Mouse (Mus musculus): ENCODE results near the gene Nthl1. TPM values are rescaled to one million over a fixed set of nuclear protein-coding genes. Genes with fewer than 3 reads are reported as not detected.
A peak's percentile ranks its signal among the peaks of the same experiment; 100 is the strongest.

The Nthl1 gene
- total and polyA plus RNA-seq, 2 experiments from 2014 or later, result 5.7 to 10.0 TPM

- Histone ChIP-seq H3K4me3 (ENCODE audit: low read depth, low read length) (peak overlapping the region; percentile 39), H3K4me2 (ENCODE audit: low read depth, low read length) (peak overlapping the region; percentile 58), H3K9me3 (replicated peaks; ENCODE audit: control insufficient read depth, low read length) (no peaks in the 10 kb centered on the region), H3K4me1 (ENCODE audit: control insufficient read depth, insufficient read depth) (peaks cover 13% of the 10 kb centered on the region; the same call in 1 of the 2 replicates), H3K27me3 (ENCODE audit: control insufficient read depth, insufficient read depth, low read length) (peaks cover 44% of the 10 kb centered on the region), H3K36me3 (replicated peaks; ENCODE audit: control insufficient read depth, insufficient read depth, low read length) (peaks cover 5% of the 10 kb centered on the region; the same call in 1 of the 2 replicates), H3K27ac (ENCODE audit: low read depth) (no peak overlapping the region), H3K9ac (replicated peaks; ENCODE audit: low read depth, low read length) (peak overlapping the region; percentile 12; the same call in 1 of the 2 replicates)
- TF ChIP-seq EP300 (IDR thresholded peaks at IDR 0.05; ENCODE audit: low read depth), result no peak
- TF ChIP-seq CTCF (IDR thresholded peaks at IDR 0.05; ENCODE audit: low read depth), result no peak
- ATAC-seq (ENCODE audit: insufficient read depth, low read depth) (peak; percentile 55), DNase-seq (ENCODE audit: low spot score) (no peak)
- WGBS, result 3% methylated on average over 24 of the region's 25 CpGs
Observed at GRCm38 (mm10) chr17:24687146-24687595, 54.7 kb downstream of the Nthl1 start.

- peak overlapping the region; percentile 12; the same call in 1 of the 2 replicates for H3K9ac ChIP-seq (replicated peaks; ENCODE audit: low read depth, low read length)
- TF ChIP-seq EP300 (IDR thresholded peaks at IDR 0.05; ENCODE audit: low read depth) (no peak), CTCF (IDR thresholded peaks at IDR 0.05; ENCODE audit: low read depth) (no peak)
- H3K36me3 ChIP-seq (replicated peaks; ENCODE audit: control insufficient read depth, insufficient read depth, low read length), result 0 out of 2 replicates have a peak, but pooled peaks cover under 1% of the 10 kb centered on the region
- peak overlapping the region; percentile 39 for H3K4me3 ChIP-seq (ENCODE audit: low read depth, low read length)
- peaks cover 13% of the 10 kb centered on the region; the same call in 1 of the 2 replicates for H3K4me1 ChIP-seq (ENCODE audit: control insufficient read depth, insufficient read depth)
- no peak for ATAC-seq (ENCODE audit: insufficient read depth, low read depth)
- WGBS, result 24% methylated on average over 23 of the region's 23 CpGs
- no peak overlapping the region for H3K27ac ChIP-seq (ENCODE audit: low read depth)
- peaks cover 44% of the 10 kb centered on the region for H3K27me3 ChIP-seq (ENCODE audit: control insufficient read depth, insufficient read depth, low read length)
- DNase-seq (ENCODE audit: low spot score), result no peak
- H3K4me2 ChIP-seq (ENCODE audit: low read depth, low read length), result peak overlapping the region; percentile 58
- H3K9me3 ChIP-seq (replicated peaks; ENCODE audit: control insufficient read depth, low read length), result no peaks in the 10 kb centered on the region
Observed at GRCm38 (mm10) chr17:24687599-24687998, 55.1 kb downstream of the Nthl1 start.

Small RNA genes within 50 kb of the gene (microRNA-seq; reads per million reads assigned to microRNA genes)
- not detected for gene Gm24589

Other genes starting within 250 kb of the Nthl1 start
- gene Rnps1, start 218.1 kb upstream of the Nthl1 start, total RNA-seq (2014; rRNA removed; ENCODE audit: low replicate concordance), result 123 and 174 TPM in 2 replicates
- 127 and 135 TPM in 2 replicates for gene Rnps1, start 218.1 kb upstream of the Nthl1 start, polyA plus RNA-seq (2015; fragmentation: Nextera tagmentation; extraction: Ambion mirVana)
- 440 and 624 TPM in 2 replicates for gene Eci1, start 206.0 kb upstream of the Nthl1 start, total RNA-seq (2014; rRNA removed; ENCODE audit: low replicate concordance)
- gene Eci1, start 206.0 kb upstream of the Nthl1 start, polyA plus RNA-seq (2015; fragmentation: Nextera tagmentation; extraction: Ambion mirVana), result 595 and 640 TPM in 2 replicates
- 1.9 and 4.5 TPM in 2 replicates for gene Dnase1l2, start 189.6 kb upstream of the Nthl1 start, total RNA-seq (2014; rRNA removed; ENCODE audit: low replicate concordance)
- gene Dnase1l2, start 189.6 kb upstream of the Nthl1 start, polyA plus RNA-seq (2015; fragmentation: Nextera tagmentation; extraction: Ambion mirVana), result 0.36 and 0.44 TPM in 2 replicates
- gene E4f1, start 162.4 kb upstream of the Nthl1 start, total RNA-seq (2014; rRNA removed; ENCODE audit: low replicate concordance), result 19.6 and 20.6 TPM in 2 replicates
- 14.0 and 17.8 TPM in 2 replicates for gene E4f1, start 162.4 kb upstream of the Nthl1 start, polyA plus RNA-seq (2015; fragmentation: Nextera tagmentation; extraction: Ambion mirVana)
- 48.4 and 62.3 TPM in 2 replicates for gene Pgp, start 162.3 kb upstream of the Nthl1 start, total RNA-seq (2014; rRNA removed; ENCODE audit: low replicate concordance)
- gene Pgp, start 162.3 kb upstream of the Nthl1 start, polyA plus RNA-seq (2015; fragmentation: Nextera tagmentation; extraction: Ambion mirVana), result 65.8 and 70.6 TPM in 2 replicates
- not detected in 2 replicates for gene Bricd5, start 158.8 kb upstream of the Nthl1 start, total RNA-seq (2014; rRNA removed; ENCODE audit: low replicate concordance)
- not detected in 2 replicates for gene Bricd5, start 158.8 kb upstream of the Nthl1 start, polyA plus RNA-seq (2015; fragmentation: Nextera tagmentation; extraction: Ambion mirVana)
- 12.4 and 44.9 TPM in 2 replicates for gene Mlst8, start 153.6 kb upstream of the Nthl1 start, total RNA-seq (2014; rRNA removed; ENCODE audit: low replicate concordance)
- 10.1 and 11.5 TPM in 2 replicates for gene Mlst8, start 153.6 kb upstream of the Nthl1 start, polyA plus RNA-seq (2015; fragmentation: Nextera tagmentation; extraction: Ambion mirVana)
- 0.11 TPM in 1 of 2 replicates, not detected in the other for gene Caskin1, start 144.1 kb upstream of the Nthl1 start, total RNA-seq (2014; rRNA removed; ENCODE audit: low replicate concordance)
- 0.14 TPM in 2 replicates for gene Caskin1, start 144.1 kb upstream of the Nthl1 start, polyA plus RNA-seq (2015; fragmentation: Nextera tagmentation; extraction: Ambion mirVana)
- 206 and 281 TPM in 2 replicates for gene Traf7, start 104.7 kb upstream of the Nthl1 start, total RNA-seq (2014; rRNA removed; ENCODE audit: low replicate concordance)
- 46.0 and 48.9 TPM in 2 replicates for gene Traf7, start 104.7 kb upstream of the Nthl1 start, polyA plus RNA-seq (2015; fragmentation: Nextera tagmentation; extraction: Ambion mirVana)
- 0.27 TPM in 1 of 2 replicates, not detected in the other for gene Rab26, start 98.5 kb upstream of the Nthl1 start, total RNA-seq (2014; rRNA removed; ENCODE audit: low replicate concordance)
- gene Rab26, start 98.5 kb upstream of the Nthl1 start, polyA plus RNA-seq (2015; fragmentation: Nextera tagmentation; extraction: Ambion mirVana), result 0.46 and 0.54 TPM in 2 replicates
- gene Pkd1, start 82.8 kb upstream of the Nthl1 start, total RNA-seq (2014; rRNA removed; ENCODE audit: low replicate concordance), result 44.5 and 57.5 TPM in 2 replicates
- 7.1 and 9.8 TPM in 2 replicates for gene Pkd1, start 82.8 kb upstream of the Nthl1 start, polyA plus RNA-seq (2015; fragmentation: Nextera tagmentation; extraction: Ambion mirVana)
- 55.4 and 88.7 TPM in 2 replicates for gene Tsc2, start 50 bp upstream of the Nthl1 start, total RNA-seq (2014; rRNA removed; ENCODE audit: low replicate concordance)
- 29.2 and 34.4 TPM in 2 replicates for gene Tsc2, start 50 bp upstream of the Nthl1 start, polyA plus RNA-seq (2015; fragmentation: Nextera tagmentation; extraction: Ambion mirVana)
- gene Slc9a3r2, start 17.6 kb downstream of the Nthl1 start, total RNA-seq (2014; rRNA removed; ENCODE audit: low replicate concordance), result 87.9 and 118 TPM in 2 replicates
- 61.9 and 68.1 TPM in 2 replicates for gene Slc9a3r2, start 17.6 kb downstream of the Nthl1 start, polyA plus RNA-seq (2015; fragmentation: Nextera tagmentation; extraction: Ambion mirVana)
- gene Npw, start 25.8 kb downstream of the Nthl1 start, total RNA-seq (2014; rRNA removed; ENCODE audit: low replicate concordance), result not detected in 2 replicates
- gene Npw, start 25.8 kb downstream of the Nthl1 start, polyA plus RNA-seq (2015; fragmentation: Nextera tagmentation; extraction: Ambion mirVana), result not detected in 2 replicates
- 25.4 and 27.5 TPM in 2 replicates for gene Zfp598, start 37.0 kb downstream of the Nthl1 start, total RNA-seq (2014; rRNA removed; ENCODE audit: low replicate concordance)
- gene Zfp598, start 37.0 kb downstream of the Nthl1 start, polyA plus RNA-seq (2015; fragmentation: Nextera tagmentation; extraction: Ambion mirVana), result 7.8 TPM in 2 replicates
- gene Syngr3, start 57.3 kb downstream of the Nthl1 start, total RNA-seq (2014; rRNA removed; ENCODE audit: low replicate concordance), result not detected in 2 replicates
- 0.16 and 0.49 TPM in 2 replicates for gene Syngr3, start 57.3 kb downstream of the Nthl1 start, polyA plus RNA-seq (2015; fragmentation: Nextera tagmentation; extraction: Ambion mirVana)
- gene Gfer, start 63.5 kb downstream of the Nthl1 start, total RNA-seq (2014; rRNA removed; ENCODE audit: low replicate concordance), result 25.1 and 37.3 TPM in 2 replicates
- 31.0 and 31.6 TPM in 2 replicates for gene Gfer, start 63.5 kb downstream of the Nthl1 start, polyA plus RNA-seq (2015; fragmentation: Nextera tagmentation; extraction: Ambion mirVana)
- gene Noxo1, start 63.6 kb downstream of the Nthl1 start, total RNA-seq (2014; rRNA removed; ENCODE audit: low replicate concordance), result 0.50 and 2.2 TPM in 2 replicates
- gene Noxo1, start 63.6 kb downstream of the Nthl1 start, polyA plus RNA-seq (2015; fragmentation: Nextera tagmentation; extraction: Ambion mirVana), result 0.56 and 0.88 TPM in 2 replicates
- gene Tbl3, start 75.0 kb downstream of the Nthl1 start, total RNA-seq (2014; rRNA removed; ENCODE audit: low replicate concordance), result 33.9 and 42.2 TPM in 2 replicates
- 27.2 and 30.1 TPM in 2 replicates for gene Tbl3, start 75.0 kb downstream of the Nthl1 start, polyA plus RNA-seq (2015; fragmentation: Nextera tagmentation; extraction: Ambion mirVana)
- gene Rnf151, start 85.4 kb downstream of the Nthl1 start, total RNA-seq (2014; rRNA removed; ENCODE audit: low replicate concordance), result 6.5 TPM in 1 of 2 replicates, not detected in the other
- not detected in 2 replicates for gene Rnf151, start 85.4 kb downstream of the Nthl1 start, polyA plus RNA-seq (2015; fragmentation: Nextera tagmentation; extraction: Ambion mirVana)
- gene Rps2, start 85.4 kb downstream of the Nthl1 start, total RNA-seq (2014; rRNA removed; ENCODE audit: low replicate concordance), result 2,967 and 2,982 TPM in 2 replicates
- gene Rps2, start 85.4 kb downstream of the Nthl1 start, polyA plus RNA-seq (2015; fragmentation: Nextera tagmentation; extraction: Ambion mirVana), result 722 and 767 TPM in 2 replicates
- 434 and 667 TPM in 2 replicates for gene Ndufb10, start 91.8 kb downstream of the Nthl1 start, total RNA-seq (2014; rRNA removed; ENCODE audit: low replicate concordance)
- gene Ndufb10, start 91.8 kb downstream of the Nthl1 start, polyA plus RNA-seq (2015; fragmentation: Nextera tagmentation; extraction: Ambion mirVana), result 1,293 and 1,354 TPM in 2 replicates
- gene Rpl3l, start 95.1 kb downstream of the Nthl1 start, total RNA-seq (2014; rRNA removed; ENCODE audit: low replicate concordance), result 0.54 and 2.1 TPM in 2 replicates
- gene Rpl3l, start 95.1 kb downstream of the Nthl1 start, polyA plus RNA-seq (2015; fragmentation: Nextera tagmentation; extraction: Ambion mirVana), result 7.2 TPM in 2 replicates
- gene Msrb1, start 104.0 kb downstream of the Nthl1 start, total RNA-seq (2014; rRNA removed; ENCODE audit: low replicate concordance), result 28.5 and 41.1 TPM in 2 replicates
- 48.7 and 55.7 TPM in 2 replicates for gene Msrb1, start 104.0 kb downstream of the Nthl1 start, polyA plus RNA-seq (2015; fragmentation: Nextera tagmentation; extraction: Ambion mirVana)
- 0.23 and 3.4 TPM in 2 replicates for gene Hs3st6, start 120.3 kb downstream of the Nthl1 start, total RNA-seq (2014; rRNA removed; ENCODE audit: low replicate concordance)
- 0.14 TPM in 2 replicates for gene Hs3st6, start 120.3 kb downstream of the Nthl1 start, polyA plus RNA-seq (2015; fragmentation: Nextera tagmentation; extraction: Ambion mirVana)
- not detected in 2 replicates for gene Meiob, start 171.6 kb downstream of the Nthl1 start, total RNA-seq (2014; rRNA removed; ENCODE audit: low replicate concordance)
- 0.10 TPM in 1 of 2 replicates, not detected in the other for gene Meiob, start 171.6 kb downstream of the Nthl1 start, polyA plus RNA-seq (2015; fragmentation: Nextera tagmentation; extraction: Ambion mirVana)
- 79.2 and 129 TPM in 2 replicates for gene Hagh, start 207.5 kb downstream of the Nthl1 start, total RNA-seq (2014; rRNA removed; ENCODE audit: low replicate concordance)
- 114 and 116 TPM in 2 replicates for gene Hagh, start 207.5 kb downstream of the Nthl1 start, polyA plus RNA-seq (2015; fragmentation: Nextera tagmentation; extraction: Ambion mirVana)
- 37.4 and 60.1 TPM in 2 replicates for gene Fahd1, start 217.7 kb downstream of the Nthl1 start, total RNA-seq (2014; rRNA removed; ENCODE audit: low replicate concordance)
- 86.4 and 88.6 TPM in 2 replicates for gene Fahd1, start 217.7 kb downstream of the Nthl1 start, polyA plus RNA-seq (2015; fragmentation: Nextera tagmentation; extraction: Ambion mirVana)
- gene Igfals, start 233.3 kb downstream of the Nthl1 start, total RNA-seq (2014; rRNA removed; ENCODE audit: low replicate concordance), result 1.7 TPM in 2 replicates
- gene Igfals, start 233.3 kb downstream of the Nthl1 start, polyA plus RNA-seq (2015; fragmentation: Nextera tagmentation; extraction: Ambion mirVana), result 0.44 and 0.53 TPM in 2 replicates